Mouse (Mus musculus) hindbrain, embryonic 11.5 days (tissue): ENCODE data around the gene Cmtm2b. TPM values are rescaled to one million over a fixed set of nuclear protein-coding genes. Genes with fewer than 3 reads are reported as not detected.

Experiments used
- ATAC-seq: fragments of 200-750 bp; cut with Nextera tagmentation; 2 replicates; pipeline ENCODE4 v1.8.0; 2017; ENCODE audit warnings: mild to moderate bottlenecking, moderate TSS enrichment, moderate library complexity; ENCODE audit not compliant: low FRiP score
- DNase-seq: peaks from one replicate; pipeline ENCODE4 v3.0.0-alpha.2; 2015; ENCODE audit warnings: low spot score
- H3K27ac ChIP-seq: fragments of 300-500 bp; sonication (generic); 2 replicates; pipeline ENCODE4 v1.5.1; 2014; ENCODE audit warnings: mild to moderate bottlenecking, low read depth, low read length
- H3K27me3 ChIP-seq: fragments of 300-500 bp; sonication (generic); 2 replicates; pipeline ENCODE4 v1.6.1; 2014; ENCODE audit warnings: mild to moderate bottlenecking, low read length, moderate library complexity, mixed read lengths; ENCODE audit not compliant: control insufficient read depth, insufficient read depth
- H3K36me3 ChIP-seq: fragments of 300-500 bp; sonication (generic); 2 replicates; pipeline ENCODE4 v1.6.1; 2014; ENCODE audit warnings: mild to moderate bottlenecking, low read length, moderate library complexity, mixed read lengths; ENCODE audit not compliant: control insufficient read depth, insufficient read depth
- H3K4me1 ChIP-seq: fragments of 300-500 bp; sonication (generic); replicated peaks from 2 replicates; pipeline ENCODE4 v1.6.1; 2014; ENCODE audit warnings: low read length, mixed read lengths; ENCODE audit not compliant: control insufficient read depth, insufficient read depth
- H3K4me2 ChIP-seq: fragments of 300-500 bp; sonication (generic); replicated peaks from 2 replicates; pipeline ENCODE4 v1.6.1; 2014; ENCODE audit warnings: mild to moderate bottlenecking, low read depth, low read length
- H3K4me3 ChIP-seq: fragments of 300-500 bp; sonication (generic); 2 replicates; pipeline ENCODE4 v1.5.1; 2014; ENCODE audit warnings: low read depth, low read length
- H3K9ac ChIP-seq: fragments of 300-500 bp; sonication (generic); 2 replicates; pipeline ENCODE4 v1.6.1; 2014; ENCODE audit warnings: low read depth, low read length
- H3K9me3 ChIP-seq: fragments of 300-500 bp; sonication (generic); 2 replicates; pipeline ENCODE4 v1.6.1; 2016; ENCODE audit warnings: low read length; ENCODE audit not compliant: control insufficient read depth
- WGBS: fragments of 180-500 bp; shearing (Covaris S2); extraction: QIAGEN DNeasy Blood & Tissue Kit; methylation state at CpG from one replicate; pipeline ENCODE4 v1.1.7; 2014; 5-methylcytosine and 5-hydroxymethylcytosine counted together
- polyA plus RNA-seq: library from polyadenylated mRNA; unstranded; fragments of >200 nt; fragmentation: Nextera tagmentation; extraction: Ambion mirVana; gene quantifications from 2 replicates; pipeline ENCODE4 v1.2.1, GENCODE M21; 2014

The Cmtm2b gene
- polyA plus RNA-seq, 1 experiment from 2014 or later: not detected

DNA sequence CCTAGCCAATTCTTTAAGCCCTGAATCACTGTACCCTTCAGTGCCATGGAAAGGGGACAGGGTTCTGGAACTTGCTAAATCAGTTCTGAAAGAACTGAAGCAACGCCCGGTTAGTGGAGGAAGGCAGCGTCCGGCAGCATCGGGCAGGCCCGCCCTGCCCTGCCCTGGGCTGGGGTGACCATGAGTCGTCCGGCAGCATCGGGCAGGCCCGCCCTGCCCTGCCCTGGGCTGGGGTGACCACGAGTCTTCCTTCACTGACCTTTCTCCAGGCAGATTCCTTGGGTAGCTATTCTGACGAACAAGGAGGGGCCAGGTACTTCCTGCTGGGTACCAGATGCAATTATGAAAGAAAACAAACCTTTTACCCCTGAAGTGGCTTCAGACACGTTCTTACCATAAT is 28.0 kb downstream of the Cmtm2b start:
- H3K36me3 ChIP-seq: no peaks in the 10 kb centered on the region
- no peak overlapping the region for H3K27ac ChIP-seq
- no peaks in the 10 kb centered on the region for H3K4me1 ChIP-seq
- WGBS: 89% methylated on average over 13 of the region's 13 CpGs
- no peak overlapping the region for H3K4me3 ChIP-seq
- no peaks in the 10 kb centered on the region for H3K9me3 ChIP-seq
- no peak overlapping the region for H3K9ac ChIP-seq
- no peak overlapping the region for H3K4me2 ChIP-seq
- no peaks in the 10 kb centered on the region for H3K27me3 ChIP-seq
- ATAC-seq (no peak), DNase-seq (no peak)

DNA sequence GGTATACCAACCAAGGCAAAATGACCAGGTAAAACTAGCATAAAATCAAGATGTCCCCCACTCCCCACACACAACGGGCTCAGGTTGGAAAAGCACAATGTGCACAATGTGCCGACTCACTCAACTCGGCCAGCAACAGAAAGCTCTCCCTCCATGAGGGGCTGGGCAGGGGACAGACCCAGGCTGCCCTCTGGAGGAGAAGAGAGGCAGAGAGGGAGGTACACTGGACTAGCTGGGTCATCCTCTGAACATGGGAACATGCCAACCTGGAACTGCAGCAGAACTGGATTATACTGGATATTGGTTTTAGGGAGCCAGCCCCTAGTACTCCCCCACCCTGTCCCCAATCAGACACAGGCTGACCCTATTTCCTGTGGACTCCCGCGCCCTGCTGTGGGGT is 31.2 kb downstream of the Cmtm2b start:
- no peaks in the 10 kb centered on the region for H3K9me3 ChIP-seq
- ATAC-seq (peak; percentile 64), DNase-seq (no peak)
- H3K4me2 ChIP-seq: no peak overlapping the region
- no peak overlapping the region for H3K4me3 ChIP-seq
- H3K36me3 ChIP-seq: no peaks in the 10 kb centered on the region
- WGBS: 66% methylated on average over 5 of the region's 5 CpGs
- no peaks in the 10 kb centered on the region for H3K4me1 ChIP-seq
- no peak overlapping the region for H3K27ac ChIP-seq
- no peaks in the 10 kb centered on the region for H3K27me3 ChIP-seq
- H3K9ac ChIP-seq: no peak overlapping the region

DNA sequence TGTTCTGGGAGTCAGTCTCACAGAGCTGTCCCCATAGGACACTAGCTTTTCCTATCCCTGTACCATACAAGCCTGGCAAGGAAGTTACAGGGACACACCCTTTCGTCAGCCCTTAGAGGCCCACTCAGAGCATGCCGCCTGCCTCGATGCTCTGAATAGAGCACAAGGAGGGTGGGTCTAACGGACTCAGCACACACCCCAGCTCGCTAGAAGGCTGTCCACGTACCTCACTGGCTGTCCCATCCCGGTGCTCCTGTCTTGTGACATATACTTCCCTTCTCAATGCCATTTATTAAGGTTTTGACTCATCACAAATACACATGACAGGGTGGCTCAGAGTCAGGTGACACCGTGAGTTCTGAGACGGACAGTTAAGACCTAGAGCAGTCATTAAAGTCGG is 32.5 kb downstream of the Cmtm2b start:
- H3K4me3 ChIP-seq: no peak overlapping the region
- no peaks in the 10 kb centered on the region for H3K9me3 ChIP-seq
- DNase-seq (no peak), ATAC-seq (no peak)
- no peak overlapping the region for H3K27ac ChIP-seq
- no peaks in the 10 kb centered on the region for H3K4me1 ChIP-seq
- no peak overlapping the region for H3K9ac ChIP-seq
- no peak overlapping the region for H3K4me2 ChIP-seq
- no peaks in the 10 kb centered on the region for H3K27me3 ChIP-seq
- H3K36me3 ChIP-seq: no peaks in the 10 kb centered on the region
- WGBS: 90% methylated on average over 10 of the region's 10 CpGs

DNA sequence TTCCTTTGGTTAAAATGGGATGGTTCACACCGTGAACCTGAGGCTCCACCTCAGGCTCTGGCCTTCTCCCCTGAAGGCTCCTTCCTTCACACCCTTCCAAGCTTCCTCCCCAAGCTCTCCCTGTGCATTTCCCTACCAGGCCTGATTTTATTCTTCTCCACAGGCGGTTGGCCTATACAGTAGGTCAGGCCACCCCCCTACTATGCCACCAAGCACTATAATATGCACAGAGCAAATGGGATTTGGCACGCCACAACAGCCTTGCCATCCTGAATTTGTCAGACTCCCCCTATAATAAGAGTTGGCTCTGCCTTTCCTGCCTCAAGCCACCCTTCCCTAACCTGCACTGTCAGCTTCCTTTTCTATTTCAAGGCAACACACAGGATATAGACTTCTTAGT is 36.6 kb downstream of the Cmtm2b start:
- H3K9ac ChIP-seq: no peak overlapping the region
- ATAC-seq (no peak), DNase-seq (no peak)
- H3K4me2 ChIP-seq: no peak overlapping the region
- no peaks in the 10 kb centered on the region for H3K9me3 ChIP-seq
- H3K4me1 ChIP-seq: no peaks in the 10 kb centered on the region
- no peaks in the 10 kb centered on the region for H3K27me3 ChIP-seq
- no peak overlapping the region for H3K4me3 ChIP-seq
- 86% methylated on average over 3 of the region's 3 CpGs for WGBS
- no peak overlapping the region for H3K27ac ChIP-seq
- H3K36me3 ChIP-seq: no peaks in the 10 kb centered on the region

DNA sequence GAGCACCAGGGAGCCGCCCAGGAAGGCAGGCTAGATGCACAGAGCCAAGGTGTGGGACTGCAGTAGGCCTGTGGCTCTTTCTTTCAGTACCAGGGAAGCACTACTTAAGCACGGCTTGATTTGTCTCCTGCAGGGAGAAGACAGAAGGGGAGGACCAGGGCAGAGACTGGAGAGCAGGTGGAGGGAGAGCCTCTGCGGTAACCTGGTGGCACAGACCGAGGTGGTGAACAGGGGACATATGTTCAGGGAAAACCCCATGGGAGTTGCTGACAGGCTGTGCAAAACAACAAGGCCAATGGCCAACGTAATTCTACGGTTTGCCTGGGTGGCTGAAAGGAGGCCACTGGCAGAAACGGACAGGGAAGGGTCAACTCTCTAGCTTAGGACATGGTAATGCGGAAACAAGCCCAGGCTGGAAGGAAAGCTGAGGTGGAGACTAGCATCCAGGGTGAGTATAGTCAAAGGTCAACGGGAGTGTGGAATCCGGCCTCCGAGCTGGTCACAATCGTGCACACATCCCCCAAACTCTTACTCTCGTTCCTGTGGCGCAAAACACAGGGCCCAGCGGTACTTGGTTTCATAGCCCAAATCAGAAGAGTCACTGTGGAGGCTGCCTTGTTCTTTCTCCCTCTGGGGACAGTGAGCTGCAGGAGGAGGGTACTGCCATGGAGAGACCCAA is 37.9 kb downstream of the Cmtm2b start:
- Histone ChIP-seq H3K27ac (no peak overlapping the region), H3K27me3 (no peaks in the 10 kb centered on the region), H3K9ac (no peak overlapping the region), H3K4me2 (no peak overlapping the region), H3K4me1 (no peaks in the 10 kb centered on the region), H3K36me3 (no peaks in the 10 kb centered on the region), H3K4me3 (no peak overlapping the region), H3K9me3 (no peaks in the 10 kb centered on the region)
- no peak for ATAC-seq
- DNase-seq: no peak
- 63% methylated on average over 15 of the region's 15 CpGs for WGBS

DNA sequence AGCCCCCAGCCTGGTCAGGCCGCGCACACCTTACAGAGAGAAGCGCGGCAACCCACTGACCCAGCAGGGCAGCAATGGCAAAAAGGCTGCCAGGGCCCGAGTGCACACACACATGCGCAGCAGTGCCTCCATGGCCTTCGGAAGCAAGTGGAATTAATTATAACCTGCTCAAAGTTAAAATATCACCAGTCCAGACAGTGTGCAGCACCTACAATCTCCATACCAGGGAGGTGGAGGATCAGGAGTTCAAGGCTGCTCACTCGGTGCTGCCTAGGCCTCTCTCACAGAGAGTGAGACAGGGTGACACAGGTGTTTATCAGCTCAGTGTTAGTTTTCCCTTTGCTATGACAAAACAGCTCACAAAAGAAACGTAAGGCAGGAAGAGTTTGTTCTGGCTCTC is 43.7 kb downstream of the Cmtm2b start:
- 89% methylated on average over 9 of the region's 9 CpGs for WGBS
- ATAC-seq (no peak), DNase-seq (no peak)
- no peak overlapping the region for H3K9ac ChIP-seq
- no peaks in the 10 kb centered on the region for H3K27me3 ChIP-seq
- H3K27ac ChIP-seq: no peak overlapping the region
- H3K4me2 ChIP-seq: no peak overlapping the region
- no peaks in the 10 kb centered on the region for H3K4me1 ChIP-seq
- H3K9me3 ChIP-seq: no peaks in the 10 kb centered on the region
- H3K4me3 ChIP-seq: no peak overlapping the region
- no peaks in the 10 kb centered on the region for H3K36me3 ChIP-seq

DNA sequence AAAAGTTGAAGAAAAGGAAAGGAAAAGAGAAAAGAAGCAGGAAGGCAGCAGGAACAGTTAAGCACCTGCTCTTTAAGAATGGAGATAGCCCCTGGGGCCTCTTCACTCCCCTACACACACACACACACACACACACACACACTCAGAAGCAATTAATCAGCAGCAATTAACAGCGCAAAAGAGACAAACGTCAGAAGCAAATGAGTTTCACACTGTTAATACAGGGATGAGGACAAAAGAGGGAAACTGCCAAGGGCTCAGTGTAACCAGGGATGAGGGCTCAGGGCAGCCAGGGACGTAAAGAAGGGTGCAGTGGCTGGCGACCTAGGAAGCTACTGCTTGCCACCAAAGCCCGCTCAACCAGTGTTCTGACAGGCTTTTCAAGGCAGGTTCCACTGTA is 45.4 kb downstream of the Cmtm2b start:
- Histone ChIP-seq H3K4me2 (no peak overlapping the region), H3K27ac (no peak overlapping the region), H3K27me3 (no peaks in the 10 kb centered on the region), H3K9me3 (no peaks in the 10 kb centered on the region), H3K4me1 (no peaks in the 10 kb centered on the region), H3K9ac (no peak overlapping the region), H3K4me3 (no peak overlapping the region), H3K36me3 (no peaks in the 10 kb centered on the region)
- WGBS: 48% methylated on average over 5 of the region's 5 CpGs
- ATAC-seq (0 out of 2 replicates have a peak, but pooled peaks have one; percentile 47), DNase-seq (no peak)

DNA sequence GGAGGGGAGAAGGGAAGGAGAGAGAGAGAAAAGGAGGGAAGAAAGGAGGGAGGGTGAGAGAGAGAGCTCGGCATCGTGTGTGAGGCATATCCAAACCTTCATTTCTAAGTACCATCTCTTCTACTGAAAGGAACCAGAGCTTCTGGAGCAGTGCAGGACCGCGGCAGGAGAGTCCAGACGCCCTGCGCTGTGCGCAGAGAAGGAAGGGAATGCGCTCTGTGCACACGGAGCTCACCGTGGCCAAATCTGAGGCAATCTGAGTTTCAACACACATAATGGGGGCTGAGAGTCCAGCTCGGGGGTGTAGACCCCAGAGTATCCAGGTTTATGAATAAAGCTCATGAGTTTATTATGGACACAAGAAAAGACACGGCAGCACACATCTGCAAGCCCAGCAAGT is 47.6 kb downstream of the Cmtm2b start:
- Histone ChIP-seq H3K4me1 (no peaks in the 10 kb centered on the region), H3K4me3 (no peak overlapping the region), H3K9me3 (no peaks in the 10 kb centered on the region), H3K36me3 (no peaks in the 10 kb centered on the region), H3K27ac (no peak overlapping the region), H3K27me3 (no peaks in the 10 kb centered on the region), H3K4me2 (no peak overlapping the region), H3K9ac (no peak overlapping the region)
- DNase-seq: no peak
- ATAC-seq: no peak
- WGBS: 88% methylated on average over 12 of the region's 12 CpGs

DNA sequence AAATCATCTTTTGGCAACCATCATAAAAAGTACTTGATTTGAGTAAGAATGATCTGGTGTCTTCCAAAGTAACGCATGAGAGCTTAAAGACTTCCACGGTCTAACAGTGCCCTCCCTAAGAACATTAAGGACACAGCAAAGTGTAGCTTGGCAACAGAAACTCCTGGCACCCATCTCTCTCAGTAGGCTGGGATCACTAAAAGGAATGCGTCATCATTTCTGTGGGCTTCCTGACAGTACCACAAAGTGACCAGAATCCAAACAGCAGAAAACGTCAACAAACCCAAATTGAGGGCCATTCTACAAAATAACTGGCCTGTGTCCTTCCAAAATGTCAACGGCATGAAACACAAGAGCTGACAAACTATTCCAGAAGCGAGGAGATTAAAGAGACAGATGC is 48.0 kb downstream of the Cmtm2b start:
- H3K4me1 ChIP-seq: no peaks in the 10 kb centered on the region
- H3K27ac ChIP-seq: no peak overlapping the region
- DNase-seq (no peak), ATAC-seq (no peak)
- no peaks in the 10 kb centered on the region for H3K36me3 ChIP-seq
- H3K27me3 ChIP-seq: no peaks in the 10 kb centered on the region
- H3K4me2 ChIP-seq: no peak overlapping the region
- no peak overlapping the region for H3K4me3 ChIP-seq
- no peak overlapping the region for H3K9ac ChIP-seq
- WGBS: 76% methylated on average over 6 of the region's 6 CpGs
- H3K9me3 ChIP-seq: no peaks in the 10 kb centered on the region
